Mouse (Mus musculus): ENCODE measurements around the gene Coil.

Gene Coil

DNA sequence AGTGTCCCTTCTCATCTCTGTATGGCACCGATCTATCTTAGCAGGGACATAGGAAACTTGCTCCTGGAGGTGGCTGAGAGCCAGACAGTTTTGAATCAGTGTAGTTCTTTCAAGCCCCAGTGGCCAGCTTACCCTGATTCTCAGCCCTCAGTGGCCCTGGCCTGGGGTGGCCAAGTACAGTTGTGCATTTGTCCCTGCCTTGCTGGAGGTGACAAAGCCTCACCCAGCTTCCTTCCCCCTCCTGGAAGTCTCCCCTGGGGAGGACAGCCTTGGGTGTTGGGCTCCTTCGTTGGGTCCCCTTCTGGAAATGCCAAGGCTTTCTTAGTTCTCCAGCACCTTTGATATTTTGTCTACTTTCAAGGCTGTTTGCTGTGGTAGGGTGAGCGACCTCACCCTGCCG is 33.7 kb downstream of the Coil start:
- no peak for DNase-seq (ENCODE audit: low spot score in 2 of 2)

DNA sequence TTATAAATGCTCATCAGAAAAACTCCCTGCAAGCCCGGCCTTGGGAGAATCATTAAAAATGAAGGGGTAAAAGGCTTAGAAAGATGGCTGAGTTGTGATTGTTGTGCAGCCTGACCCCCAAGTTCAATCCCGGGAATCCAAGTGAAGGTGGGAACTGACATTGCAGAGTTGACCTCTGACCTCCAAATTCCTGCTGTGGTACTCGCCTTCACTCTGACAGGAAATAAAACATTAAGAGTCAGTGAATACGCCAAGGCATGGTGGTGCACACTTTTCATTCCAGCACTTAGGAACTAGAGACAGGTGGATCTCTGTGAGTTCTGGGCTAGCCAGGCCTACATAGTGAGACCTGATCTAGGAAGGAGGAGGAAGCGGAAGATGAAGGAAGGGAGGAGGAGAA is 35.4 kb downstream of the Coil start:
- DNase-seq (ENCODE audit: low spot score in 2 of 2), result no peak

DNA sequence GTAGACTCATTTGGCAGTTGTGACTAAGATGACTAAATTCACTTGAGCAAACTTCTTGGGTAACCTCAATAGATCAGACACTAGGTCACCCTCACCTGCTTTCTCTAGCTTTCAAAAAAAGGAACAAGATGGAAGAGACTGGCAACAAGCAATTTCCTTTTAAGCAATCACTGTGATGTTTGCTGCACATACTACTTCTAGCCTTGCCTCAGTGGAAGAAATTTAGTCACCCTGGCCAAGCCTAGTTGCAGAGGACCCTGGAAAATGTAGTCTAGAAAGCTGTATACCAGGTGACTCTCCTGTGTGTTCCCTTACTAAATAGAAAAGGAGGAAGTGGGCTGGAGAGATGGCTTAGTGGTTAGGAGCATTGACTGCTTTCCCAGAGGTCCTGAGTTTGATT is 36.4 kb downstream of the Coil start:
- DNase-seq (ENCODE audit: low spot score in 2 of 2), result no peak

DNA sequence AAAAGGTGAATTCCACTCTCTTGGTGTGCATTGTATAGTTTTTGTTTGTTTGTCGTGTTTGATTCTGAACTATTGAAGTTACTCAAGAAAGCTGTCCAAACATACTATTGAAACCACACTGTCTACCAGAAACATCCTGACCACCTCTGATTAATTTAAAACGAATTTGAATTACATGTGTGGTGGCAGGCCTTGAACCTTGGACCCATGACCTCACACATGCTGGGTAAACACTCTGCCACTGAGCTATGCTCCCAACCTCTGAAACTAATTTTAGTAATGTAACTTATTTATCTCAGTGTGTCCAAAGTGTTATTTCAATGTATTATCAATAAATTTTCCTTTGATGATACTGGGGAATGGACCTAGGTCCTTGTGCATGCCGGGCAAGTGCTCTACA is 37.5 kb downstream of the Coil start:
- no peak for DNase-seq (ENCODE audit: low spot score in 2 of 2)

DNA sequence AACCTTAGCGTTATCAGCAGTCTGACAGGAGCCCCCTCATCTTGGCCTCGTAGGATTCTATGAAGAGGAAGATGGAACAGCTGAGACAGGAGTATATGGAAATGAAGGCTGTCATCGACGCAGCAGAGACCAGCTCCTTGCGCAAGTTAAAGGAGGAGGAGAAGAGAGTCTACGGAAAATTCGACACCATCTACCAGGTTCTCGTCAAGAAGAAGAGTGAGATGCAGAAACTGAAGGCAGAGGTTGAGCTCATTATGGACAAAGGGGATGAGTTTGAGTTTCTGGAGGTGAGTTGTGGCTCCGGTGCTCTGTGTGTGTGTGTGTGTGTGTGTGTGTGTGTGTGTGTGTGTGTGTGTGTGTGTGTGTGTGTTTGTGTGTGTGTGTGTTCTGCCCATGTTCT is 39.0 kb downstream of the Coil start:
- no peak for DNase-seq (ENCODE audit: low spot score in 2 of 2)

DNA sequence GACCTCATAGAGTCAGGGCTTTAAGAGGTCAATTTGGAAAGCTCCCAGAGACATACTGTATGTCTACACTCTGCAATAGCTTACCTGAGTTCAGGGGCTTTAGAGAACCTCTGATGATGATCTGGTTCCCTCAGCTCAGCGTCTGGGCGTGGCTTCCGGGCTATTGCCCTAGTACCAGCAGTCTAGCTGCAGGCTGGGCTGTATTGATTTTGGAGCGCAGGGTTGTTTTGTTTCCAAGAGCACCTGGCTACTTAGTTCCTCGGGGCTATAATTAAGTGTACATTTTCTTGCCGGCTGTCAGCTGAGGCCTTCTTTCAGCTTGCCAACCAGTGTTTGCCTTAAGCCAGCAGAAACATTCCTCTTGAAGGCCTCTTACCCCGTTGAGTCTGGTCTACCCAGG is 39.4 kb downstream of the Coil start:
- no peak for DNase-seq (ENCODE audit: low spot score in 2 of 2)

DNA sequence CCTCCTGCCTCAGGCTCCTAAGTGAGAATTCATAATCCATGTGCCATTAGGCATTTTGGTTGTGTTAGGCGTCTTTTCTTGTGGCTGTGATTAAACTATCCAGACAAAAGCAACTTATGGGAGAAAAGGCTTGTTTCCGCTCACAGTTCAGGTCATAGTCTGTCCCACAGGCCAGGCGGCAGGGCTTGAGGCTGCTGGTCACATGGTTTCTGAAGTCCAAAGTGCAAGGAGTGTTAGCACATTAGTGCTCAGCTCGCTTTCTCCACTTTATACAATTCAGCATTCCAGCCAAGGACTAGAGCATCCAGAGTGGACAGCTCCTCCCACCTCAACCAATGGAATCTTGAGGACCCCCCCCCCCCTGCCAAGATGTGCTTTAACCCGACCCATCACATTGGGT is 42.2 kb downstream of the Coil start:
- no peak for DNase-seq (ENCODE audit: low spot score in 2 of 2)

DNA sequence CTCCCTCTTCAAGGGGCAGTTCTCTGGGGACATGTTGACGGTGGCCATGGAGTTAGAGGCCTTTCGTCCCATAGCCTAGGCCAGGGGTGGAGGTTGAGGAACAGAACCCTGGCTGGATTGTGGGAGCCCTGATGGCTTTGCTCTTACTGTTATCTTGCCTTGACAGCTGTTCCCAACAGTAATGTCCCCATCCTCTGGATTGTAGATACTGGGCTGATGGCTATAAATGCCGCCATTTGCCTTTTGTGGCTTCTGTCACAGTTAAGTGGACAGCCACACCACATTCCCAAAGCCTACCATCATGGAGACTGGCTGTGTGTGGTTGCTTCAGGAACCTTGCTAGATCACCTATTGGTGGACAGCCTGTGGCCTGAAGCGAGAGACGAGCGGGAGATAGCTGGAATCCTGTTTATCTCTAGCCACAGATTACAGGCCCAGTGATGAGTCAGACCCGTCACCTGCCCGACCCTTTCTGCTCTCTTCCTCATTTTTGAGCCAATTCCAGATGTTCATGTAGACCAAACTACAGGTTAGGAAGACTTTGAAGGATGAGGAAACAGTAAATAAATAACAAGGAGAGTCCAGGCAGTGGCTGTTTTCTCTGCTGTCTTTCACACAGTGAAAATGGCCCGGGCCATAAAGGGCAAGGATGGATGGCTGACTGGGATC is 47.6 kb downstream of the Coil start:
- DNase-seq (ENCODE audit: low spot score in 2 of 2), result no peak

DNA sequence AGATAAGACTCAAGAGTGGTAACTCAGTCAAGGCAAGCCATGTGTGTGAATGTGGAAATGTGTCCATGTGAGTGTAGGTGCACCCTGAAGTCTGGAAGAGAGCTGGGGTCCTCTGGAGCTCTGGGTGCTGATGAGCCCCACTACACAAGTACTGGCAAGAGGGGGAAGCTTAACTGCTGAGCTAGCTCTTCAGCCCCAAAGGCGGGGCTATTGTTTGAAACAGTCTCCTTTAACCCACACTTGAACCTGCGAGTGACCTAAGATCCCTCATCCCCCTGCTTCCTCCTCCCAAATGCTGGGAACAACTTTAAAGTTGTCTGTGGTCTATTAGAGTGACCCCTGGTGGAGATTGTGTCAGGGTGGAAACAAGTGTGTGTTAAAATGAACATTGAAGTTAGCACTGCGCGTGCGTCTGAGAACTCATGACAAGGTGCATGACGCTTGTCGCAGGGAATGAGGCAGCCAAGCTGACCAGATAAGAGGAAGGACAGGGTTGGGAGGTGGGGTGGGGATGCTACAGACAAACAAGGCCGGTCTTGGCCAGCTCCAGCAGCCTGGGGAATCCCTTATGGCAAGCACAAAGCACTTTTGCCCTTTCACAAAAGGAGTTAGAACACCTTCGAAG is 50.7 kb downstream of the Coil start:
- DNase-seq (ENCODE audit: low spot score in 2 of 2), result no peak

DNA sequence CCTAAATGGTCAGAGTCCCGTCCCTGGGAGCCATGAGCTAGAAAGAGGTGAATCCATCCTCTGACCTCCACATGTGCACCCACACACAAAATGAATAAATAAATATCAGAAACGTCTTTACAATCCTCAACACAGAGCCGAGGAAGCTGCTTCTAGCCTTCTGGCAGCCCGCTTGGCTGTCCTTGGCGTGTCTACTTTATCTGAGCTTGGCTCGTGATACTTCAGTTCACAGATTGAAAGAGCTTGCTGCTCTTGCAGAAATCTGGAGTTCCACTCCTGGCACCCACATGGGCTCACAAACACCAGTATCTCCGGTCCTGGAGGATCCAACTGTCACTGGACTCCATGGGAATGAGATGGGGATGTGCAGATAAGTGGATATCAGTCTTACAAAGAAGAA is 51.6 kb downstream of the Coil start:
- no peak for DNase-seq (ENCODE audit: low spot score in 2 of 2)

DNA sequence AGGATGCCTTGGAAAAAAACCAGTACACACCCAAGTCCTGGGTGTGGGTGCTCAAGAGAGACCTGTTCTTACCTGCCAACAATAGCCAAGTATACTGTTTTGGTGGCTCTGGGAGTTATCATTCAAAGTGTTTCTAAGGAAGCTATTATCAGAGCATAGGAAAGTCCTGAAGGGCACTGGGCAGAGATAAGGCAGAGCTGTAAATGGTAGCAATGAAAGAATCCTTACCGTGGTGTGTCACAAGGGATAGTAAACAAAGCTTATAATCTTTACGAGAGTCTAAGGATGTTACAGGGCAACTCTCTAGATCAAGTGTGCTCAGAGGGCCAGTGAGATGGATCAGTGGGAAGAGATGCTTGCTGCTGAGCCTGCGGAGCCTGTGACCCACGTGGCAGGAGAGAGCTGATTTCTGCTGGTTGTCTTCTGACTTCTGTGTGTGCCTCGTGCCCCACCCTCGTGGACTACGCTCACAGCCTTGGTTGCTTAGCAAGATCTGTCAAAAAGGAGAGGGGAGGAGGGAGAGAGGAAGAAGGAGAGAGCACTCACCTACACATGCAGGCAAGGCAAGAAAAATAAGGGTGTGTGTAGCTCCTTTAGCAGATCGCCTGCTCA is 52.2 kb downstream of the Coil start:
- DNase-seq (ENCODE audit: low spot score in 2 of 2), result no peak

DNA sequence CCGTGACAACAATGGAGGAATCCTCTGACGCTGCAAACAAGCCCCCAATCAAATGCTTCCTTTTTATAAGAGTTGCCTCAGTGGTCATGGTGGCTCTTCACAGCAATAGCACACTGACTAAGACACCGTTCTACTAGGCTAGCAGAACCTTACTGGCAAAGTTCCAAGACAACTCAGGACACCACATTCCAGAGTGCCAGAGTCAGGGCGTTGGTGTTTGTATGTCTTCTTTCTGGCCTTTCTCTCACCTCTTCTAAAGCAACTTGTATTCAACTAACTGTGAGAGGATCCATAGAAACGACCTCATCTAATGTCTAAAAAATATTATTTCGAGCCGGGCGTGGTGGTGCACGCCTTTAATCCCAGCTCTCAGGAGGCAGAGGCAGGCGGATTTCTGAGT is 53.4 kb downstream of the Coil start:
- DNase-seq (ENCODE audit: low spot score in 2 of 2), result no peak

DNA sequence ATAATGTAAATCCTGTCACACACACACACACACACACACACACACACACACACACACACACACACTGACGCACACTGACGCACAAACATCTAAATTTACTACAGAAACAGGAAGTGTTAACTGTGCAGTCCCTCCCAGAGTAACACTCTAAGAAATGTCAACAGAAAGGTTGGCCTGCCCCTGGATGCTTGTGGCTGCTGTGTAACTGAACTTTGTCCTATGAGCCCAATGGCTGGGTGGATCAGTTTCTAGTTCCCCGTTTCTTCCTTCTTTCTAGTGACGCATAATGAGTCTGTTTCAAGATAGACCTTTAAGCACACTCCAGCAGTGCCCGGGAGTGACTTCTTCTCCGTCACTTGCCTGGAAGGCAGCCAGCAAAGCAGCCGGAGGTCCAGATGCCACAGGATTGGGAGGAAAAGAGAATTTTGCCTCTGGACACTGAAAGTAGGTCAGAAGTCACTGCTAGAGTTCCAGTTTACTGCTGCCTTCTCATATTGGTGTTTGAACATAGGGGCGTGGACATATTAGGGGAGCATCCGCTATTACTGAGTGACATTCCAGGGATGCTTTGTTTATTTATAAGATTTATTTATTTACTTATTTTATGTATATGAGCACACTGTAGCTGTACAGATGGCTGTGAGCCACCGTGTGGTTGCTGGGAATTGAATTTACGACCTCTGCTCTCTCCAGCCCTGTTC is 54.3 kb downstream of the Coil start:
- DNase-seq (ENCODE audit: low spot score in 2 of 2), result peak; percentile 10 to 27

DNA sequence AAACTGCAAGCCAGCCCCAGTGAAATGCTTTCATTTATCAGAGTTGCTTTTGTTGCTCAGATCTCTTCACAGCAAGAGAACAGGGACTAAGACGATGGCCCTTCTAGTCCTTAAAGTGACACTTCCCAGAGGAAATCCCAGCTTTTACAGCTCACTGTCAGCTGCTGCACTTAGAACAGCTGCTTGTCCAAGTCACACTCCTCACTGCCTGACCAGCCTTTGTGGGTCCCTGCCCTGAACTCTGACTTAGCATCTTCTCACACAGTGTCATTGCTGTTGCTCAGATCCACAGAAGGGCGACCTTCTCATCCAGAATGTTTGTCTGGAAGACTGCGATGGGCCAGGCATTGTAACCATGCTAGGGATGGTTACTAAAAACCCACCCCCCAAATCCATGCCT is 55.6 kb downstream of the Coil start:
- DNase-seq (ENCODE audit: low spot score in 2 of 2), result no peak

DNA sequence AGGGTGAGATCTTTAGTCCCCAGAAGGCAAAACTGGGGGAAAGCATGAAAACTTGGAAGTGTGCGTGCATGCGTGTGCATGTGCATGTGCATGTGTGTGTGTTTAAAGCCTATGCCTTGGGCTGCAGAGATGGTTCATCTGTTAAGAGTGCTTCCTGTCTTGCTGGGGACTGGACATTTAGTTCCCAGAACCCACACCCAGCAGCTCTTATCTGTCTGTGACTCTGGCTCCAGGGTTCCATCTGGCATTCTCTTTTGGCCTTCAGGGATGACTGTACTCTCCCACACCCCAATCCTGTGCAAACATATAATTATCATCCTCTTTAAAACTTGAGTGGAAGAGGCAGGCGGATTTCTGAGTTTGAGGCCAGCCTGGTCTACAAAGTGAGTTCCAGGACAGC is 56.1 kb downstream of the Coil start:
- DNase-seq (ENCODE audit: low spot score in 2 of 2), result no peak

DNA sequence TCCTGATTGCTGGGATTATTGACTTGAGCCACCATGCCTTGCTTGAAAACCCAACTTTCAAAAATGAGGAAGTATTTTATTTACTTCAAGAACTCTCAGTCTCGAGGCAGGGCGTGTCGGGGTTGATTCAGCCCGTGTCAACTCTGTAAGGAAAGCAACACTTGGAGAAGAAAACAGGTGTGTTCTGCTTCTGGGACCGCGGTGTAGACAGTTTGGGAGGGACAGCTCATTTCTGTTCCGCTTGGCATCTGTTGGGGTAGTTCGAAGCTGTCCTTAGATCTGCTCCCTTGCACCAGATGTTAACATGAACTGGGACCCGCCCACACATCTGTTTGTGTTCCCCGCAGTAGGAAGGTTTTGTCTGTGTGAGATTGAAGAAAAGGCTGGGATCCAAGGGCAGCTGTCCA is 57.9 kb downstream of the Coil start:
- peak; percentile 18 to 22 for DNase-seq (ENCODE audit: low spot score in 2 of 2)

DNA sequence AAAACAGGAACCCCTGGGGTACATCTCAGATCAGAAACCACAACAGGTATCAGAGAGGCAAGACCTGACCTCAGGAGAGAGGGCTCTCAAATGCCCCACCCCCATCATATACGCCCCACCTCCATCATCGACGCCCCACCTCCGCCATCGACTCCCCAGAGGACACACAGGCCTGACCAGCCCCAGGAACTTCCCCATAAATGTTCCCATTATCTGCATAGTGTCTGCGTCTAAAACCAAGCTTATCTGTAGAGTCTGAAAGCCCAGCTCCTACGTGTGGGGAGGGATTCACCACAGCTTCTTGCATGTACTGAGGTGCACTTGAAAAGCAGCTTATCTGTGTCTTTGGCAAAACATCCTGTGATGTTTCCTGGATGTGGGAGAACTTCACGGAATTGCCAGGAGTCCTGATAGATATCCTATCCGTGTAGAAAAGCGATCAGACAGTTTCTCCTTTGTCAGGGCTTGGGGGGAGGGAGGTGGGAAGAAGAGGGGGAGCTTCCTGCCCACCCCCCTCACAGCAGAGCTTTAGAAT is 58.9 kb downstream of the Coil start:
- DNase-seq (ENCODE audit: low spot score in 2 of 2), result no peak

DNA sequence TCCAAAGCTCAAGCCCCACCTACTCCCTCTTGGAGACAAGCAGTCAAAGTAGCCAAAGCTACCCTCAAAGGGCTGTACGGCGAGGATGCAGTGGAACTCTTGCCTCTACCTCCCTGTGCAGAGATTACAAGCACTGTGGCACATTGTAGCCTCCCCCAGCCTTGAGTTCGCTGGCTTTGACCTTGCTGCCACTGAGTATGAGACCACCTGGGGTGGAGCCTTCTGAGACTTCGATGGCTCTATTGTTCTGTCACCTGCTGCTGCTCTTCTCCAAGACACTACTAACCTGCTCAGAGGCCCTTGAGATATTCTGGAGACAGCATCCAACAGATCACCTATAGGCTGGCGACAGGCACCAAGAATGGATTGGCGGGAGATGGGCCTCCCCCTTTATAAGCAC is 60.5 kb downstream of the Coil start:
- no peak for DNase-seq (ENCODE audit: low spot score in 2 of 2)

DNA sequence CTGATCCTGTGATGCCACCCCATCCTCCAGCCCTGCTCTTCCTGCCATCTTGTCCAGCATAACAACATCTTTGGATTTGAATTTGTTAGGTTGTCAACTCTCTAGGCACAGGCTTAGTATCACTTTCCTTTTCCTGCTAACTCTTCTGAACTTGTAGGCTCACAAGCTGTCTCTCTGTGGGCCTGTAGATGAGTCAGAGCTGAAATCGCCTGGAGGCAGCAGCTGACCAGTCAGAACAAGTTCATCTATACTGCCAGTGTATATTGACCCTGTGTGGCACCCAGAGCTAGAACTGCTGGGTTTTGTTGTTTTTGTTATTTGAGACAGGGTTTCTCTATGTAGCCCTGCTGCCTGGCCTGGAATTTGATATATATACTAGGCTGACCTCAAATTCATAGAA is 61.1 kb downstream of the Coil start:
- no peak for DNase-seq (ENCODE audit: low spot score in 2 of 2)

DNA sequence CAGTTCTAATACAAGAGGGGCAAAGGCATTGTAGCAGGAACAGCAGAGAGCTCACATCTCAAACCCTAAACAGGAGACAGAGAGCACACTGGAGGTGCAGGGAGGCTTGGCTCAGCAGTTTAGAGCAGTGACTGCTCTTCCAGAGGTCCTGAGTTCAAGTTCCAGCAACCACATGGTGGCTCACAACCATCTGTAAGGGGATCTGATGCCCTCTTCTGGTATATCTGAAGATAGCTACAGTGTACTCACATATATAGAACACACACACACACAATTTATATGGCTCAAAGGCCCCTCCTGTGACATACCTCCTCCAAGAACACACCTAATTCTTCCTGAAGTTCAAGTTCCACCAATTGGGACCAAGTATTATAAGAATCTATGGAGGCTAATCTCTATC is 64.5 kb downstream of the Coil start:
- no peak for DNase-seq (ENCODE audit: low spot score in 2 of 2)

DNA sequence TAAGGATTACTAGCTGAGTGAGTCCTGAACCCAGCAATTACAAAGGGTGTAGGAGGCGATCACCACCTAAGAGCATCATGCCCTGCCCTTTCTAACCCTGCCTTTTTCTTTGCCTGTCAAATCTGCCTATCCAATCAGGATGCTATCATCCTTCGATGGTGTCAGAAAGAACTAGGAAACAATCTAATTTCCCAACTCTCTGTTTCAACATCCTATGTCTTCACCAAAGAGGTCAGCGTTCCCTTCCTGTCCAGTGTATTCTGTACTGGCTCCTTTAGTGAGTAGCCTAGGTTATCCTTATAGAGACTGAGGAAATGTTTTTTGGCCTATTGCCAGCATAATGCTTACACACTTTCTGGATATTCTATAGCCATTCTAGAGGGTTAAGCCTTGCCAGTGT is 65.5 kb downstream of the Coil start:
- no peak for DNase-seq (ENCODE audit: low spot score in 2 of 2)

DNA sequence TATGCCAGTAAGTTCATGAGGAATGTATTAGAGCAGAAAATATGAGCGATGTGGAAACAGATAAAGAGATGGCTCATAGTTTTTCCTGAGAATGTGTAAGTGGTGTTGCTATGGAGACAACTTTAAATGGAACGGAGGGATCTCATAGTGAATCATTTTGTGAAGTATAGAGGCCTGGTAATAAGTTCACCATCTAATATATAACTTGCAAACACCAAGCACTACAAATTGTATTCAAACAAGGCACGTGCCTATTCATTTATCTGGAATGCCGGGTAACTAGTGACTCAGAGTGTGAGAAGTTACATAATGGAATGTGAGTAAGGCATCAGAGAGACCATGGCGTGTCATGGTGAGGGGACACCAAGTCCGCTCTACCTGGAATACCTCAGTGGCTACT is 68.4 kb downstream of the Coil start:
- no peak for DNase-seq (ENCODE audit: low spot score in 2 of 2)

DNA sequence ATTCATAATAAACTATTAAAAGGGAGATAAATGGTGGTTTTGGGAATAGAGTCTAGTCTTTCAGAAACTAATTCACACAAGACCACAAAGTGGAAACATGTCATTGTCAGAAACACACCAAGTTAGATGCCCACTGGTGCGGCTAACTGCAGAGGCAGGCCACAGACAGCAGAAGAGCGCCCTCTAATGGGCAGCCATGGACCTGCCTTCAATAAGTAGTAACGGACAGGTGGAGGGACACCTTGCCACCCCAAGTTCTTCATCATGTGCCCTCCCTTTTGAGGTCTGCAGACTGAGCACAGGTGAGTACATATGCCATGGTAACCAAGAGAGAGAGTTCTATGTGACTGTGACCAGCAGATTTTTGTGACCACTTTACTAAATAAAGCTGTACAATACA is 69.3 kb downstream of the Coil start:
- DNase-seq (ENCODE audit: low spot score in 2 of 2), result peak; percentile 23 to 59
